Mouse (Mus musculus) CD4-positive, CD25-positive, alpha-beta regulatory T cell, adult 9 weeks (primary cell): Measurements from ENCODE around the gene Cideb. TPM values are rescaled to one million over a fixed set of nuclear protein-coding genes. Genes with fewer than 3 reads are reported as not detected.

Experiments used
- polyA plus RNA-seq: library from polyadenylated mRNA; unstranded; fragments of 100-300 nt; shearing (Covaris generic); gene quantifications from one replicate; pipeline ENCODE4 v1.2.1, GENCODE M21; 2017

Cideb gene
- not detected for polyA plus RNA-seq

GRCm38 (mm10) chr14:55758363-55758784 lies at the start of gene Cideb:
Gene Cideb (minus strand): TSS chr14:55758458.

GRCm38 (mm10) chr14:55788256-55789050 lies 30.2 kb upstream of the Cideb start, which contains the start of gene Ripk3:
Gene Ripk3 (minus strand): TSS chr14:55788865.

GRCm38 (mm10) chr14:55783958-55784235 lies 25.6 kb upstream of the Cideb start, which contains the start of gene Adcy4:
Gene Adcy4 (minus strand): TSS chr14:55784095.

GRCm38 (mm10) chr14:55765696-55766095 lies 7.4 kb upstream of the Cideb start, which contains the start of gene Ltb4r1:
Gene Ltb4r1 (plus strand): TSS chr14:55765962.

GRCm38 (mm10) chr14:55761163-55761562 lies 2.9 kb upstream of the Cideb start, which contains the start of gene Ltb4r2:
Gene Ltb4r2 (plus strand): TSS chr14:55761428.

GRCm38 (mm10) chr14:55745180-55745860 lies 12.9 kb downstream of the Cideb start, which contains the start of the genes Dhrs1 and Nop9:
Gene Dhrs1 (minus strand): TSS chr14:55745690.
Gene Nop9 (plus strand): TSS chr14:55745693.

GRCm38 (mm10) chr14:55721700-55722437 lies 36.4 kb downstream of the Cideb start, which contains the start of gene Rabggta:
Gene Rabggta (minus strand): TSS chr14:55722263.

GRCm38 (mm10) chr14:55713729-55714122 lies 44.5 kb downstream of the Cideb start, which contains the start of gene Tgm1:
Gene Tgm1 (minus strand): TSS chr14:55713926.

Other genes starting within 250 kb of the Cideb start
- gene Cpne6, start 248.0 kb downstream of the Cideb start, polyA plus RNA-seq: not detected
- gene Nrl, start 233.5 kb downstream of the Cideb start, polyA plus RNA-seq: 0.12 TPM
- 48.4 TPM for gene Pck2, start 218.2 kb downstream of the Cideb start, polyA plus RNA-seq
- gene Dcaf11, start 198.5 kb downstream of the Cideb start, polyA plus RNA-seq: 170 TPM
- gene A730061H03Rik, start 198.1 kb downstream of the Cideb start, polyA plus RNA-seq: 4.8 TPM
- not detected for gene Fitm1, start 182.8 kb downstream of the Cideb start, polyA plus RNA-seq
- 1,184 TPM for gene Psme1, start 180.3 kb downstream of the Cideb start, polyA plus RNA-seq
- 48.1 TPM for gene Emc9, start 173.2 kb downstream of the Cideb start, polyA plus RNA-seq
- gene Psme2, start 167.3 kb downstream of the Cideb start, polyA plus RNA-seq: 937 TPM
- gene Rnf31, start 166.8 kb downstream of the Cideb start, polyA plus RNA-seq: 64.3 TPM
- 237 TPM for gene Irf9, start 154.9 kb downstream of the Cideb start, polyA plus RNA-seq
- gene Rec8, start 140.4 kb downstream of the Cideb start, polyA plus RNA-seq: 8.1 TPM
- gene Ipo4, start 122.5 kb downstream of the Cideb start, polyA plus RNA-seq: 53.3 TPM
- 2.8 TPM for gene Gm49378, start 120.6 kb downstream of the Cideb start, polyA plus RNA-seq
- gene Tm9sf1, start 114.7 kb downstream of the Cideb start, polyA plus RNA-seq: 96.0 TPM
- 1.6 TPM for gene Tssk4, start 108.3 kb downstream of the Cideb start, polyA plus RNA-seq
- gene Mdp1, start 98.0 kb downstream of the Cideb start, polyA plus RNA-seq: 112 TPM
- 58.4 TPM for gene Gmpr2, start 86.5 kb downstream of the Cideb start, polyA plus RNA-seq
- gene Nedd8, start 86.3 kb downstream of the Cideb start, polyA plus RNA-seq: 496 TPM
- gene Tinf2, start 76.6 kb downstream of the Cideb start, polyA plus RNA-seq: 66.3 TPM
- 0.26 TPM for gene Tgm1, start 44.5 kb downstream of the Cideb start, polyA plus RNA-seq
- gene Rabggta, start 36.2 kb downstream of the Cideb start, polyA plus RNA-seq: 90.8 TPM
- 54.2 TPM for gene Dhrs1, start 12.8 kb downstream of the Cideb start, polyA plus RNA-seq
- gene Nop9, start 12.8 kb downstream of the Cideb start, polyA plus RNA-seq: 12.1 TPM
- gene Ltb4r2, start 3.0 kb upstream of the Cideb start, polyA plus RNA-seq: not detected
- gene Ltb4r1, start 7.5 kb upstream of the Cideb start, polyA plus RNA-seq: 1.4 TPM
- gene Adcy4, start 25.6 kb upstream of the Cideb start, polyA plus RNA-seq: not detected
- gene Ripk3, start 30.4 kb upstream of the Cideb start, polyA plus RNA-seq: 79.6 TPM
- gene Nfatc4, start 64.7 kb upstream of the Cideb start, polyA plus RNA-seq: not detected
- 1.7 TPM for gene Nynrin, start 95.6 kb upstream of the Cideb start, polyA plus RNA-seq
- gene Cbln3, start 125.9 kb upstream of the Cideb start, polyA plus RNA-seq: 0.25 TPM
- gene Khnyn, start 126.5 kb upstream of the Cideb start, polyA plus RNA-seq: 90.5 TPM
- 86.9 TPM for gene Sdr39u1, start 141.8 kb upstream of the Cideb start, polyA plus RNA-seq
- not detected for gene Cma1, start 186.2 kb upstream of the Cideb start, polyA plus RNA-seq
- not detected for gene Cma2, start 192.5 kb upstream of the Cideb start, polyA plus RNA-seq